Mouse (Mus musculus) midbrain, embryonic 11.5 days (tissue): Measurements from ENCODE around the gene Hydin. TPM values are rescaled to one million over a fixed set of nuclear protein-coding genes. Genes with fewer than 3 reads are reported as not detected.

Source experiments
- ATAC-seq: fragments of 200-750 bp; cut with Nextera tagmentation; 2 replicates; pipeline ENCODE4 v1.8.0; 2017; ENCODE audit warnings: moderate TSS enrichment, moderate library complexity; ENCODE audit not compliant: low FRiP score
- DNase-seq: peaks from one replicate; pipeline ENCODE4 v3.0.0; 2015; ENCODE audit warnings: low spot score; ENCODE audit errors: missing footprints
- H3K27ac ChIP-seq: fragments of 300-500 bp; sonication (generic); 2 replicates; pipeline ENCODE4 v1.5.1; 2014; ENCODE audit warnings: low read depth, low read length
- H3K27me3 ChIP-seq: fragments of 300-500 bp; sonication (generic); 2 replicates; pipeline ENCODE4 v1.6.1; 2014; ENCODE audit warnings: mild to moderate bottlenecking, low read length, moderate library complexity, mixed read lengths; ENCODE audit not compliant: control insufficient read depth, insufficient read depth
- H3K36me3 ChIP-seq: fragments of 300-500 bp; sonication (generic); 2 replicates; pipeline ENCODE4 v1.6.1; 2014; ENCODE audit warnings: mild to moderate bottlenecking, low read length, moderate library complexity, mixed read lengths; ENCODE audit not compliant: control insufficient read depth, insufficient read depth
- H3K4me1 ChIP-seq: fragments of 300-500 bp; sonication (generic); 2 replicates; pipeline ENCODE4 v1.6.1; 2014; ENCODE audit warnings: low read length; ENCODE audit not compliant: control insufficient read depth, insufficient read depth
- H3K4me2 ChIP-seq: fragments of 300-500 bp; sonication (generic); 2 replicates; pipeline ENCODE4 v1.6.1; 2014; ENCODE audit warnings: mild to moderate bottlenecking, moderate library complexity
- H3K4me3 ChIP-seq: fragments of 300-500 bp; sonication (generic); 2 replicates; pipeline ENCODE4 v1.5.1; 2014; ENCODE audit warnings: low read depth, low read length
- H3K9ac ChIP-seq: fragments of 300-500 bp; sonication (generic); 2 replicates; pipeline ENCODE4 v1.6.1; 2014; ENCODE audit warnings: low read length
- H3K9me3 ChIP-seq: fragments of 300-500 bp; sonication (generic); 2 replicates; pipeline ENCODE4 v1.6.1; 2016; ENCODE audit warnings: low read length; ENCODE audit not compliant: control insufficient read depth
- WGBS: fragments of 180-500 bp; shearing (Covaris S2); extraction: QIAGEN DNeasy Blood & Tissue Kit; methylation state at CpG from one replicate; pipeline ENCODE4 v1.1.7; 2014; 5-methylcytosine and 5-hydroxymethylcytosine counted together
- polyA plus RNA-seq: library from polyadenylated mRNA; unstranded; fragments of >200 nt; fragmentation: Nextera tagmentation; extraction: Ambion mirVana; gene quantifications from 2 replicates; pipeline ENCODE4 v1.2.1, GENCODE M21; 2014

Gene Hydin
- polyA plus RNA-seq, 1 experiment from 2014 or later = 0.18 TPM

- Histone ChIP-seq H3K36me3 (no peaks in the 10 kb centered on the region), H3K9me3 (no peaks in the 10 kb centered on the region), H3K27me3 (no peaks in the 10 kb centered on the region), H3K4me3 (no peak overlapping the region), H3K4me2 (no peak overlapping the region), H3K4me1 (no peaks in the 10 kb centered on the region), H3K27ac (no peak overlapping the region), H3K9ac (no peak overlapping the region)
- DNase-seq = no peak
- ATAC-seq = no peak
- WGBS = 84% methylated on average over 6 of the region's 6 CpGs
These were observed 183.7 kb downstream of the Hydin start for GRCm38 (mm10) chr8:110450463-110450862.

- WGBS = 89% methylated on average over 4 of the region's 4 CpGs
- no peak overlapping the region for H3K27ac ChIP-seq
- ATAC-seq (no peak), DNase-seq (no peak)
- no peak overlapping the region for H3K4me2 ChIP-seq
- no peak overlapping the region for H3K4me3 ChIP-seq
- no peaks in the 10 kb centered on the region for H3K36me3 ChIP-seq
- no peaks in the 10 kb centered on the region for H3K4me1 ChIP-seq
- H3K9me3 ChIP-seq = no peaks in the 10 kb centered on the region
- H3K9ac ChIP-seq = no peak overlapping the region
- no peaks in the 10 kb centered on the region for H3K27me3 ChIP-seq
These were observed 187.7 kb downstream of the Hydin start for GRCm38 (mm10) chr8:110454466-110454865.

GRCm38 (mm10) chr8:110457424-110457823, 190.6 kb downstream of the Hydin start:
- no peak overlapping the region for H3K4me2 ChIP-seq
- WGBS = 77% methylated on average over 4 of the region's 4 CpGs
- no peak overlapping the region for H3K9ac ChIP-seq
- H3K36me3 ChIP-seq = no peaks in the 10 kb centered on the region
- H3K4me3 ChIP-seq = no peak overlapping the region
- H3K27me3 ChIP-seq = no peaks in the 10 kb centered on the region
- H3K27ac ChIP-seq = no peak overlapping the region
- no peaks in the 10 kb centered on the region for H3K9me3 ChIP-seq
- no peak for DNase-seq
- H3K4me1 ChIP-seq = no peaks in the 10 kb centered on the region
- ATAC-seq = no peak

GRCm38 (mm10) chr8:110462627-110463208, 195.9 kb downstream of the Hydin start:
- H3K9ac ChIP-seq = no peak overlapping the region
- 89% methylated on average over 10 of the region's 10 CpGs for WGBS

GRCm38 (mm10) chr8:110463773-110464460, 197.1 kb downstream of the Hydin start:
- Histone ChIP-seq H3K4me3 (no peak overlapping the region), H3K36me3 (no peaks in the 10 kb centered on the region), H3K4me2 (no peak overlapping the region), H3K9me3 (no peaks in the 10 kb centered on the region), H3K27me3 (no peaks in the 10 kb centered on the region), H3K27ac (no peak overlapping the region), H3K9ac (no peak overlapping the region), H3K4me1 (peaks cover 6% of the 10 kb centered on the region; the same call in 1 of the 2 replicates)
- DNase-seq = no peak
- WGBS = 93% methylated on average over 10 of the region's 10 CpGs
- ATAC-seq = no peak

More at GRCm38 (mm10) chr8:110462627-110463208, 195.9 kb downstream of the Hydin start:
- no peak for DNase-seq
- Histone ChIP-seq H3K27me3 (no peaks in the 10 kb centered on the region), H3K4me3 (no peak overlapping the region), H3K4me2 (no peak overlapping the region), H3K9me3 (no peaks in the 10 kb centered on the region), H3K27ac (no peak overlapping the region), H3K4me1 (peaks cover 6% of the 10 kb centered on the region; the same call in 1 of the 2 replicates), H3K36me3 (no peaks in the 10 kb centered on the region)
- no peak for ATAC-seq

- no peaks in the 10 kb centered on the region for H3K27me3 ChIP-seq
- ATAC-seq (no peak), DNase-seq (no peak)
These were observed 198.8 kb downstream of the Hydin start for GRCm38 (mm10) chr8:110465606-110466005.

GRCm38 (mm10) chr8:110477256-110477655, 210.5 kb downstream of the Hydin start:
- Histone ChIP-seq H3K4me3 (no peak overlapping the region), H3K36me3 (no peaks in the 10 kb centered on the region), H3K4me1 (no peaks in the 10 kb centered on the region), H3K9me3 (no peaks in the 10 kb centered on the region), H3K27ac (no peak overlapping the region), H3K9ac (no peak overlapping the region), H3K27me3 (no peaks in the 10 kb centered on the region), H3K4me2 (no peak overlapping the region)
- DNase-seq (no peak), ATAC-seq (no peak)
- WGBS = 85% methylated on average over 6 of the region's 6 CpGs

More at GRCm38 (mm10) chr8:110465606-110466005, 198.8 kb downstream of the Hydin start:
- no peak overlapping the region for H3K9ac ChIP-seq
- H3K4me3 ChIP-seq = no peak overlapping the region
- no peak overlapping the region for H3K27ac ChIP-seq
- no peaks in the 10 kb centered on the region for H3K36me3 ChIP-seq
- no peak overlapping the region for H3K4me2 ChIP-seq
- 48% methylated on average over 9 of the region's 9 CpGs for WGBS
- no peaks in the 10 kb centered on the region for H3K9me3 ChIP-seq
- peaks cover 6% of the 10 kb centered on the region; the same call in 1 of the 2 replicates for H3K4me1 ChIP-seq

GRCm38 (mm10) chr8:110478576-110478975, 211.8 kb downstream of the Hydin start:
- Histone ChIP-seq H3K4me2 (0 out of 2 replicates have a peak overlapping the region, but pooled peaks have one; percentile 4), H3K4me3 (no peak overlapping the region), H3K9ac (no peak overlapping the region), H3K36me3 (no peaks in the 10 kb centered on the region), H3K27ac (no peak overlapping the region), H3K27me3 (no peaks in the 10 kb centered on the region), H3K4me1 (0 out of 2 replicates have a peak, but pooled peaks cover 3% of the 10 kb centered on the region), H3K9me3 (no peaks in the 10 kb centered on the region)
- peak; percentile 85 for DNase-seq
- ATAC-seq = no peak
- 26% methylated on average over 6 of the region's 6 CpGs for WGBS

- H3K4me3 ChIP-seq = no peak overlapping the region
- 71% methylated on average over 12 of the region's 12 CpGs for WGBS
- H3K4me1 ChIP-seq = 0 out of 2 replicates have a peak, but pooled peaks cover 3% of the 10 kb centered on the region
- H3K36me3 ChIP-seq = no peaks in the 10 kb centered on the region
- H3K4me2 ChIP-seq = no peak overlapping the region
- no peaks in the 10 kb centered on the region for H3K9me3 ChIP-seq
- H3K27me3 ChIP-seq = no peaks in the 10 kb centered on the region
- no peak for DNase-seq
- no peak for ATAC-seq
- H3K27ac ChIP-seq = no peak overlapping the region
- H3K9ac ChIP-seq = no peak overlapping the region
These were observed 212.6 kb downstream of the Hydin start for GRCm38 (mm10) chr8:110479401-110479800.
